Mouse (Mus musculus) embryonic facial prominence, embryonic 10.5 days (tissue): ENCODE measurements at regions not wholly inside any gene's neighbourhood (a gene's known extent, or its start where the extent isn't known, plus 50 kb on each side); places are given as distances from the start of the nearest gene placed in this dataset.

Experiments used
- DNase-seq: peaks from one replicate; pipeline ENCODE4 v3.0.0-alpha.2; 2017; ENCODE audit warnings: low spot score
- H3K27ac ChIP-seq: fragments of 300-500 bp; sonication (generic); replicated peaks from 2 replicates; pipeline ENCODE4 v1.5.1; 2016; ENCODE audit warnings: mild to moderate bottlenecking
- H3K27me3 ChIP-seq: fragments of 300-500 bp; sonication (generic); replicated peaks from 2 replicates; pipeline ENCODE4 v1.6.1; 2016; ENCODE audit warnings: low read depth, mild to moderate bottlenecking; ENCODE audit not compliant: poor library complexity, severe bottlenecking
- H3K36me3 ChIP-seq: fragments of 300-500 bp; sonication (generic); replicated peaks from 2 replicates; pipeline ENCODE4 v1.6.1; 2016; ENCODE audit warnings: mild to moderate bottlenecking, moderate library complexity
- H3K4me1 ChIP-seq: fragments of 300-500 bp; sonication (generic); 2 replicates; pipeline ENCODE4 v1.6.1; 2016
- H3K4me3 ChIP-seq: fragments of 300-500 bp; sonication (generic); 2 replicates; pipeline ENCODE4 v1.5.1; 2016; ENCODE audit warnings: mild to moderate bottlenecking, moderate library complexity
- H3K9me3 ChIP-seq: fragments of 300-500 bp; sonication (generic); 2 replicates; pipeline ENCODE4 v1.6.1; 2016; ENCODE audit warnings: mild to moderate bottlenecking
- WGBS: fragments of 180-500 bp; shearing (Covaris S2); methylation state at CpG from one replicate; pipeline ENCODE4 v1.1.7; 2016; 5-methylcytosine and 5-hydroxymethylcytosine counted together

DNA sequence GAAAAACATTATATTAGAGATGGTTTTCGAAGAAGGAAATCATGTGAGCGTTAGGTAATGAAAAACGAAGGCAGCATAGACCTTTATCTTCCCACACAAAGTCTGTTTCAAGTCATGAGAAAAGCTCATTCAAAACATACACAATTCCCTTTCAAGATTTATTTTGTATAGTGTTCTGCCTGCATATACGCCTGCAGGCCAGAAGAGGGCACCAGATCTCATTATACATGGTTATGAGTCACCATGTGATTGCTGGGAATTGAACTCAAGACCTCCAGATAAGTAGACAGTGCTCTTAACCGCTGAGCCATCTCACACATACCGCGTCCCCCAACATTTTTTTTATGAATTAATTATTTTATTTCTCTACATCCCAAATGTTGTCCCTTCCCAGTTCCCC, 578.3 kb upstream of the Ccdc54 start:
- Histone ChIP-seq H3K36me3 (no peaks in the 10 kb centered on the region), H3K4me1 (no peaks in the 10 kb centered on the region), H3K4me3 (no peak overlapping the region), H3K27me3 (no peaks in the 10 kb centered on the region), H3K27ac (no peak overlapping the region), H3K9me3 (no peaks in the 10 kb centered on the region)
- WGBS: 67% methylated on average over 7 of the region's 7 CpGs
- no peak for DNase-seq

DNA sequence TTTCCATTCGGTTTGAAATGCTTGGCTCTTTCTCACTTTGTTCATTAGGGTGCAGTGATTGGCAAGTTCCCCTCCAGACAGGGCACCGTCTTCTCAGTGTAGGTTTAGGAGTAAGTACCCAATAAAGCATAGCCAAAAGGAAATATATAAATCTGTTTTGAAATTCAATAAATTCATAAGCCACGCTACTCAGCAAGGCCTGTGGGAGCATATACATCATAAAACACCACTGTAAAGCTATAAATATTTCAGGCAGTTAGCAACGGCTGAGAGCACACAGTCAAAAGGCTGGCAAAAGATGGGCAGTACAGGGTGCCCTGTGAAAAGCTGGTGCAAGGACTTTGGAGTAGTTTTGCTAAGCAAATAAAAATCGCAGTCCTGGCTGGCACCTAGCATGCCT, 569.8 kb upstream of the Ccdc54 start:
- 89% methylated on average over 5 of the region's 5 CpGs for WGBS

GRCm38 (mm10) chr16:51138575-51138974, 547.6 kb upstream of the Ccdc54 start:
- no peaks in the 10 kb centered on the region for H3K9me3 ChIP-seq
- H3K27me3 ChIP-seq: no peaks in the 10 kb centered on the region
- H3K4me3 ChIP-seq: no peak overlapping the region
- H3K4me1 ChIP-seq: no peaks in the 10 kb centered on the region
- no peak overlapping the region for H3K27ac ChIP-seq
- no peaks in the 10 kb centered on the region for H3K36me3 ChIP-seq
- DNase-seq: no peak
- WGBS: 90% methylated on average over 7 of the region's 7 CpGs

More for the DNA sequence above, 569.8 kb upstream of the Ccdc54 start:
- H3K27ac ChIP-seq: no peak overlapping the region
- H3K4me1 ChIP-seq: no peaks in the 10 kb centered on the region
- H3K36me3 ChIP-seq: no peaks in the 10 kb centered on the region
- H3K27me3 ChIP-seq: no peaks in the 10 kb centered on the region
- H3K9me3 ChIP-seq: no peaks in the 10 kb centered on the region
- no peak for DNase-seq
- H3K4me3 ChIP-seq: no peak overlapping the region

DNA sequence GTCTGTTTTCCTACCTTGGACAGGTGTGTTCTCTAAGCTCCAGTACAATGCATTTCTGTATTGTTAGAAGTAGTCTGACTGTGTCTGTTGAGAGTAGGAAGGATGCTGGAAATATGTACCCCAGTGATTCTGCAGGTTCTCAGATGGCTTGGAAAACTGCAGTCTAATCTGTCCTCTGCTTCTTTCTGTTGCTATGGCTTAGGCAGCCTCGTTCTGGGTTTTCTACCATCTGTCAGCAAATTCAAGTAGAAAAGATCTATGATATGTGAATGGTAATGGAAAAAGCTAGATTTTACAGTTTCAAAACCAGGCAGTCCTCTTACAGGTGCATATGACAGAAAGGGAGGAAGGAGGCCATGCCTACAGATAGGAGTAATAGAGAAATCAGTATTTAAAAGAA, 528.9 kb upstream of the Ccdc54 start:
- H3K27me3 ChIP-seq: no peaks in the 10 kb centered on the region
- WGBS: 86% methylated on average over 1 of the region's 1 CpGs
- peaks cover 11% of the 10 kb centered on the region for H3K4me1 ChIP-seq
- DNase-seq: no peak
- H3K36me3 ChIP-seq: no peaks in the 10 kb centered on the region
- no peak overlapping the region for H3K4me3 ChIP-seq
- H3K9me3 ChIP-seq: no peaks in the 10 kb centered on the region
- H3K27ac ChIP-seq: no peak overlapping the region

DNA sequence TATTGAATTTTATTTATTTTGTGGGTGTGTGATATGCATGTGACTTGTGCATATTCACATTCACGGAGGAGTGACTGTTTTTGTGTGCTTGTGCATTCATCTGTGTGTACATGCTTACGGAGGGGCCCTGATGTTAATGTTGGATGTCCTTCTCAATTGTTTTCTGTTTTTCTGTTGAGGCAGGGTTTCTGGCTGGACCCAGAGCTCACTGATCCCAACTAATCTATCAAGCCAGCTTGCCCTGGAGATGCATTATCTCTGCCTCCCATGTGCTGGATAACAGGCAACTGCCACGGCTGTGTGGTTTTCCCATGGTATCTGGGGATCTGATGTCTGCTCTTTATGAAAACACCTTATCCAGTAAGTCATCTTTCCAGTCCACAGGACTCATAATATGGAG, 527.4 kb upstream of the Ccdc54 start:
- no peak for DNase-seq

DNA sequence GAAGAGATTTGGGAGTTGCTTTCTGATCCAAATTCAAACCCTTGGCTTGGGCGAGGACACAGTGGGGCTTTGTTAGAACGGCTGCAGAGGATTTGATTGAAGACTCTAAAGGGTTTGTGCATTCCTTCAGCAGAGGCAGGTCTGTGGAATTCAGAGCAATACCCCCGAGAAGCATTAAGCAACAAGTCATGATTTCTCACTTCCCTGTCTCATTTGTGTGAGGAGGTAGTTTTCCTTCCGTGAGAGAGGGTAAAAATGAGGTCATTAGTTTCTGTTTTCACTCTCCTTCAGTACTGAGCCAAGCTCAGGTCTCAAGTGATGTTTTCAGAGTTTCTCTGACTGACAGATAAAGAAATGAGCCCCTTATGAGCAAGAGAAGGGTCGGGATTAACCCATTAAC, 526.9 kb upstream of the Ccdc54 start:
- Histone ChIP-seq H3K27ac (0 out of 2 replicates have a peak overlapping the region, but pooled peaks have one; percentile 48), H3K4me3 (no peak overlapping the region), H3K36me3 (no peaks in the 10 kb centered on the region), H3K27me3 (no peaks in the 10 kb centered on the region), H3K4me1 (peaks cover 11% of the 10 kb centered on the region), H3K9me3 (no peaks in the 10 kb centered on the region)
- 12% methylated on average over 5 of the region's 5 CpGs for WGBS
- peak; percentile 15 for DNase-seq

More for the DNA sequence above, 527.4 kb upstream of the Ccdc54 start:
- Histone ChIP-seq H3K36me3 (no peaks in the 10 kb centered on the region), H3K4me1 (peaks cover 11% of the 10 kb centered on the region), H3K4me3 (no peak overlapping the region), H3K27me3 (no peaks in the 10 kb centered on the region), H3K9me3 (no peaks in the 10 kb centered on the region), H3K27ac (no peak overlapping the region)
- WGBS: 41% methylated on average over 3 of the region's 3 CpGs

GRCm38 (mm10) chr16:51109864-51110263, 518.9 kb upstream of the Ccdc54 start:
- H3K4me3 ChIP-seq: no peak overlapping the region
- no peaks in the 10 kb centered on the region for H3K36me3 ChIP-seq
- no peaks in the 10 kb centered on the region for H3K9me3 ChIP-seq
- no peaks in the 10 kb centered on the region for H3K27me3 ChIP-seq
- H3K4me1 ChIP-seq: no peaks in the 10 kb centered on the region
- no peak overlapping the region for H3K27ac ChIP-seq
- DNase-seq: no peak

- H3K9me3 ChIP-seq: no peaks in the 10 kb centered on the region
- no peak overlapping the region for H3K27ac ChIP-seq
- no peaks in the 10 kb centered on the region for H3K27me3 ChIP-seq
- DNase-seq: no peak
- H3K4me3 ChIP-seq: no peak overlapping the region
- no peaks in the 10 kb centered on the region for H3K36me3 ChIP-seq
- H3K4me1 ChIP-seq: no peaks in the 10 kb centered on the region
- 84% methylated on average over 4 of the region's 4 CpGs for WGBS
These were observed 516.5 kb upstream of the Ccdc54 start for GRCm38 (mm10) chr16:51107421-51107820.

GRCm38 (mm10) chr16:51086556-51086955, 495.6 kb upstream of the Ccdc54 start:
- Histone ChIP-seq H3K27ac (no peak overlapping the region), H3K4me1 (no peaks in the 10 kb centered on the region), H3K4me3 (no peak overlapping the region), H3K27me3 (no peaks in the 10 kb centered on the region), H3K9me3 (no peaks in the 10 kb centered on the region), H3K36me3 (no peaks in the 10 kb centered on the region)
- no peak for DNase-seq
- WGBS: 81% methylated on average over 7 of the region's 7 CpGs

GRCm38 (mm10) chr16:51080146-51080545, 489.2 kb upstream of the Ccdc54 start:
- Histone ChIP-seq H3K27me3 (no peaks in the 10 kb centered on the region), H3K9me3 (no peaks in the 10 kb centered on the region), H3K4me1 (no peaks in the 10 kb centered on the region), H3K4me3 (no peak overlapping the region), H3K36me3 (no peaks in the 10 kb centered on the region), H3K27ac (no peak overlapping the region)
- WGBS: 80% methylated on average over 4 of the region's 4 CpGs
- no peak for DNase-seq

- H3K36me3 ChIP-seq: no peaks in the 10 kb centered on the region
- no peak overlapping the region for H3K4me3 ChIP-seq
- DNase-seq: no peak
- H3K27me3 ChIP-seq: no peaks in the 10 kb centered on the region
- H3K27ac ChIP-seq: no peak overlapping the region
- 75% methylated on average over 2 of the region's 2 CpGs for WGBS
- no peaks in the 10 kb centered on the region for H3K4me1 ChIP-seq
- H3K9me3 ChIP-seq: no peaks in the 10 kb centered on the region
These were observed 457.7 kb upstream of the Ccdc54 start for GRCm38 (mm10) chr16:51048650-51049049.

GRCm38 (mm10) chr16:51048169-51048568, 457.2 kb upstream of the Ccdc54 start:
- no peaks in the 10 kb centered on the region for H3K27me3 ChIP-seq
- WGBS: 89% methylated on average over 4 of the region's 4 CpGs
- H3K4me1 ChIP-seq: no peaks in the 10 kb centered on the region
- no peak overlapping the region for H3K27ac ChIP-seq
- H3K9me3 ChIP-seq: no peaks in the 10 kb centered on the region
- no peak overlapping the region for H3K4me3 ChIP-seq
- no peaks in the 10 kb centered on the region for H3K36me3 ChIP-seq
- no peak for DNase-seq

DNA sequence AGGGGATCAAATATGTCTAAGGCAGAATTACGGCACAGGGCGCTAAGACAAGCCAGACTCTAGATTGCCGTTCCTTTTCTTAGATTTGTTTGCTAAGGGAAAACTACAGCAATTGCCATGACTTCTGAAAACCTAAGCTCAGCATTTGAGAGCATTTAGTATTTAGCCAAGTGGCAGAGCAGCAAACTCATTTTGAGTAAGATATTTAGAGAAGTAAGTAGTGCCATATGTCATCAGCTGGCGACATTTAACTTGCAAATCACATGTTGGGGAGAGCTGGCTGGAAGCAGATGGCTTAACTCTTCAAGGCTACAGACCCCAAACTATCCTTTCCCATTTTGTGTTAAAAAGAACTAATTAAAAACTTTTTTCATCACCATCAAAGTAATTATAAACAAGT, 450.4 kb upstream of the Ccdc54 start:
- 81% methylated on average over 4 of the region's 4 CpGs for WGBS
- Histone ChIP-seq H3K36me3 (no peaks in the 10 kb centered on the region), H3K27me3 (no peaks in the 10 kb centered on the region), H3K4me3 (no peak overlapping the region), H3K27ac (no peak overlapping the region), H3K4me1 (no peaks in the 10 kb centered on the region), H3K9me3 (no peaks in the 10 kb centered on the region)
- DNase-seq: no peak

DNA sequence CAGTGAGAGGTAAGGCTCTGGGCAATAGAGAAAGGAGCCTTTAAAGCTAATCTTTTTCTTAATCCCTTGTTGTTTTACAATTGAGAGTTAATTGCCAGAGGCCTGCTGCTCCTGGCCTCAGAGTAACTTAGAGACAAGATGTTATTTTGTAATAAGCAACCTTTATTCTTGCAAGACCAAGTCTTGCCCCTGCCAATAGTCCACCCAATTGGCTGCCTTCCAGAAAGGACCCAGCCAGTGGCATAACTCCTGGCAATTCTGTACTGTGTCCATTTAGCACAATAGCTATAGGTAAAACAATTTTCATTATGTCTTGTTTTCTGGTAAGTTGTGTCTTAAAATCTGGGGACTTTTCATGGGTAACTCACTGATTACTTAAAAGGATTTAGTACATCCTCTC, 411.9 kb upstream of the Ccdc54 start:
- no peaks in the 10 kb centered on the region for H3K27me3 ChIP-seq
- H3K27ac ChIP-seq: no peak overlapping the region
- H3K4me1 ChIP-seq: no peaks in the 10 kb centered on the region
- H3K36me3 ChIP-seq: no peaks in the 10 kb centered on the region
- no peaks in the 10 kb centered on the region for H3K9me3 ChIP-seq
- DNase-seq: no peak
- no peak overlapping the region for H3K4me3 ChIP-seq
